Comparison of ENCODE assay signal across 1 mouse cellular context in the genomic region with DNA sequence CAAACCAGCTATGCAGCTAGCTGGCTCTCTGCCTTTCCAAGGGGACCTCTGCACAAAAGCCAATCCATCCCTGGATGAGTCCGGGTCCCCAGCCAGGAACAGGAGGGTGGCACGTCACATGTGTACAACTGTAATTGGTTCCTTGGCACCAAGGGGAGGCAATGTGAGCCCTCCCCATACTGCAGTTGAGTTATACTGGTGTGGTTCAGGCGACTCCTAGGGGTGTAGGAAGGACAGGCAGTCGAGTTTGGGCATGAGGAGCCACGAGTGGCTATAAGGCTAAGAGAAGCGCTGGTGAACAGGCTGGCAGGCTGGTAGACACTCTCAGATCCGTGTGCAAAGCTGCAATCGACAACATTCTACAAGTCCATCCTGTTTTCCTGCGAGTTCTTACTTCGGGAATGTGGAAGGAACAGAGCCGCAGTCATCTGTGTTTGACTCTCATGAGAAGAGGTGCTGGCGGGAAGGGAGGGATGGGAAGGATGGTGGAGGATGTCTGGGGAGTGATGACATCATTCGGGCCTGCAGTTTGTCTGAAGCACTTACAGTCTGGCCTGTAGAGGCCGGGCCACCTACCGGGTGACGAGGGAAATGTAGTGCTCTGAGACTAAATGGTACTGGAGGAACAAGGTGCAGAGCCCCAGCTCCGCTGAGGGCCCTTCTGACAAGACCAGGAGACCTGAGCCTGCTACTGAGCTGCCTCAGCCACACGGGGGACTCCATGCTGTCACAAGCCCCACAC.
TF ChIP-seq lines count a peak whose summit lies in the region.

No protein-coding gene starts in this region.

TF ChIP-seq in CH12.LX, 34 proteins besides CTCF, POLR2A, EP300 and RAD21:
- TF ChIP-seq BHLHE40 (IDR thresholded peaks at IDR 0.05; ENCODE audit: low read depth, low read length) (no peak), ZNF384 (IDR thresholded peaks at IDR 0.05; ENCODE audit: low read depth, low read length) (no peak), TCF12 (IDR thresholded peaks at IDR 0.05; ENCODE audit: low read depth, low read length) (no peak), USF2 (conservative IDR thresholded peaks at IDR 0.05; ENCODE audit: low read depth, low read length) (no peak), SMC3 (IDR thresholded peaks at IDR 0.05; ENCODE audit: low read depth, low read length) (peak; percentile 5; the same call in 1 of the 2 replicates), MAFK (IDR thresholded peaks at IDR 0.05; ENCODE audit: insufficient replicate concordance, low read length) (no peak)
